Mouse (Mus musculus): ENCODE measurements around the gene Hoxa1. TPM values are rescaled to one million over a fixed set of nuclear protein-coding genes. Genes with fewer than 3 reads are reported as not detected.
A peak's percentile ranks its signal among the peaks of the same experiment; 100 is the strongest.

Hoxa1 gene
- polyA plus RNA-seq, 1 experiment from 2014 or later = 1.4 TPM

DNA sequence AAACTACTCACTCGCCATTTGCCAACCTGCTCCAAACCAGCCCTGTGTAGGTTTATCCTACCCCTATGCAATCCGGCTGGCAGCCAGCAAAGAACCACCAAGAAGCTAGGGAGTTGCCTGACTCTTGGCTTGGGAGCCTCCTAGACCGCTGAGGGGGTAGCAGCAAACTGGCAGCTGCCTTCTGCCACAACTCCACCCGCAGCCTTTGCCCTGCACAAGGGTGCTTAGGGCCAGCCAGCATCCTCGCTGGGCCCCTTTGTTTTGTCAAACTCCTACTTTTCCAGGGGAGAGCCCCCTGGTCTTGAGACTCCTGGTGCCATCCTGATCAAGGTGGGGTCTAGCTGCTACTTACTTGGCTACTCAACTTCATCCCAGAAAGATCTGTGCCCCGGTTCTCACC lies 26.6 kb upstream of the Hoxa1 start:
- Histone ChIP-seq H3K4me3 (0 out of 2 replicates have a peak overlapping the region, but pooled peaks have one; percentile 20), H3K27me3 (ENCODE audit: insufficient read depth, poor library complexity, severe bottlenecking) (peaks cover 100% of the 10 kb centered on the region), H3K27ac (peak overlapping the region; percentile 23; the same call in 1 of the 2 replicates), H3K36me3 (no peaks in the 10 kb centered on the region), H3K4me1 (replicated peaks) (no peaks in the 10 kb centered on the region; the same call in 1 of the 2 replicates), H3K9me3 (no peaks in the 10 kb centered on the region)
- no peak for DNase-seq (ENCODE audit: low spot score)
- WGBS = 4% methylated on average over 6 of the region's 6 CpGs

DNA sequence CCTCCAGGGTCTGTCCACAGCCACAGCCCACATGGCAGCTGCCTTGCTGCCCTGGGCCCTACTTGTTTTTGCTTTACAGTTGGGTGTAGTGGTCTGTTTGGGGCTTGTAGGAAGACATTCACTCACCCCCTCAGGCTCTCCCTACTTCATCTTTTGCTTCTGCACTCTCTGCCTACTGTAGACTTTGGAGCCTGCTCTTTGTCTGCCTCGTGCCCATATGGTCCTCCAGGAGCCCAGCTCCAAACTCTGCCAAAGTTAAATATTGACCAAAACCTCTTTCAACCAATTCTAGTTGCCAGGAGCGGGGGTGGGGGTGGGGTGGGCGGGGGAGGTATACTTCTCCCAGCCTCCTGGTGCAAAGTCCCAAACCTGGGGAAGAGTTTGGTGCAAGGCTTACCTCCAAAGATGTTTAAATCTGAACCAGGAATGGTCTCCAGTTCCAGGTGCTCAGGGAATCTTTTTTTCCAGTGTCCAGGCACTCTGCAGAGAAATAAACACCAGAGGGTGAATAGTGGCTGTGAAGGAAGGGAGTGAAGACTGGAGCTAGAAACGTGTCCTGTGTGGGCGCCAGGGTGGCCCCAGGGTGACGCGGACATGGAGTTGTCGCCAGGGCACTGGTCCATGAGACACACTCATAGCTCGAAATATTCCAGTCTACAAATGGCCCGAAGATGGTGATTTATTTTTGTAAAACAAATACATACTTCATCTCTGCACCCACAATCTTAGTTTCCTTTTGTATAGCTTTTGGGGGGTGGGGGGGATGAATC lies 25.4 kb upstream of the Hoxa1 start:
- no peak for DNase-seq (ENCODE audit: low spot score)
- Histone ChIP-seq H3K36me3 (no peaks in the 10 kb centered on the region), H3K9me3 (no peaks in the 10 kb centered on the region), H3K27ac (no peak overlapping the region), H3K4me3 (no peak overlapping the region), H3K4me1 (replicated peaks) (no peaks in the 10 kb centered on the region; the same call in 1 of the 2 replicates), H3K27me3 (ENCODE audit: insufficient read depth, poor library complexity, severe bottlenecking) (peaks cover 100% of the 10 kb centered on the region)
- 9% methylated on average over 10 of the region's 10 CpGs for WGBS

DNA sequence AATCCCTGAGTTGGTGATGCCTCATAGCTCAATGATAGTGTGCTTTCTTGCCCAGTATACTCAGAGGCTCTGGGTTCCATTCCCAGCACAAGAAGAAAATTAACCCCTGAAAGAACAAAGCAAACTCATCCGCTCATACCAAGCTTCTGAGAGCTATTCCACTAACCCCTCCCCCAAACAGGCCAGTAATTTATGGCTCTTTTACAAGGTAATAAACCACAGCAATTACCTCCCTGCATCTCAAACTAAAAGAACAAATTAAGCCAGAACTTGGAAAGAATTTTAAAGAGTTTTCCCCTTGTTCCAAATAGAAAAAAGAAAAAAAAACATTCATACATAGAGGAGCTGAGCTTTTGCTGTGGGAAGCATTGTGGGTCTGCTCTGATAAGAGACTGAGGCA lies 24.7 kb upstream of the Hoxa1 start:
- 14% methylated on average over 1 of the region's 1 CpGs for WGBS
- H3K27me3 ChIP-seq (ENCODE audit: insufficient read depth, poor library complexity, severe bottlenecking) = peaks cover 100% of the 10 kb centered on the region
- no peak overlapping the region for H3K27ac ChIP-seq
- no peaks in the 10 kb centered on the region for H3K36me3 ChIP-seq
- no peaks in the 10 kb centered on the region; the same call in 1 of the 2 replicates for H3K4me1 ChIP-seq (replicated peaks)
- DNase-seq (ENCODE audit: low spot score) = no peak
- H3K9me3 ChIP-seq = no peaks in the 10 kb centered on the region
- no peak overlapping the region for H3K4me3 ChIP-seq

DNA sequence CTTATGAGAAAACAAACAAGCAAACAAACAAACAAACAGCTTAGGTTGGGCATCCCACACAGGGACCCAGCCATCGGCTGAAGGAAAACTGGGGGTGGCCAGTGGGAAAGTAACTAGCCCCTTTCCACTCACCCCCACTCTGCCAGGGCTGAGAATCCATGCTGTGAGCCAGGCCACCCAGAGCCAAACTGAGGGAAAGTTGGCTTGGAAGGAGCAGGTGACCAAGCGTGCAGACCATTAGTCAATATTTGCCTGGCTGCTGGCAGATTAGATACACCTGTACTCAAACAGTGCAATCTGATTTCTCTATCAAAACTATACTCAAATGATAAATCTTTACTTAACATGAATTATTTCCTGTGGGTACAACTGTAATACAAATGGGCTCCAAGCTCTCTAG lies 23.9 kb upstream of the Hoxa1 start:
- DNase-seq (ENCODE audit: low spot score) = no peak
- H3K27ac ChIP-seq = no peak overlapping the region
- no peaks in the 10 kb centered on the region; the same call in 1 of the 2 replicates for H3K4me1 ChIP-seq (replicated peaks)
- H3K9me3 ChIP-seq = no peaks in the 10 kb centered on the region
- peaks cover 100% of the 10 kb centered on the region for H3K27me3 ChIP-seq (ENCODE audit: insufficient read depth, poor library complexity, severe bottlenecking)
- 19% methylated on average over 2 of the region's 2 CpGs for WGBS
- no peaks in the 10 kb centered on the region for H3K36me3 ChIP-seq
- H3K4me3 ChIP-seq = no peak overlapping the region

DNA sequence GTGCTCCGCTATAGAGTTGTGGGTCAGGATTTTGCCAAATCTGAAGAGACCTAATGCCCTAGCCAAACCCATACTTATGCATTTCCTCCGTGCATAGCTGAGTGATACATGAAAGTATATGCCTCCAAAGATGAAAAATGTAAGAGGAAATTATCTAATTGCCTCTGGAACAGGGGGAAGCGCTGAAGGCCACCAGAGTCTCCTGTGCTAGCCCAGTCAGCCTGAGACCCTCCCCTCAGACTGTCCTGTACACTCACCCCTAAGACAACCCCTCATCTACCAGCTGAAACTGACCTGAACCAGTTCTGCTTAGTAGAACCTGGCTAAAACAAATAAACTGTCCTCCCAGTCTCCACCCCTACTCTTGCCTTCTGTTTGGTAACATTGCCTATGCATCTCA lies 22.6 kb upstream of the Hoxa1 start:
- Histone ChIP-seq H3K4me1 (replicated peaks) (peaks cover 4% of the 10 kb centered on the region), H3K4me3 (peak overlapping the region; percentile 81), H3K27me3 (ENCODE audit: insufficient read depth, poor library complexity, severe bottlenecking) (peaks cover 100% of the 10 kb centered on the region), H3K27ac (no peak overlapping the region), H3K9me3 (no peaks in the 10 kb centered on the region), H3K36me3 (no peaks in the 10 kb centered on the region)
- DNase-seq (ENCODE audit: low spot score) = no peak
- WGBS = 4% methylated on average over 3 of the region's 3 CpGs

DNA sequence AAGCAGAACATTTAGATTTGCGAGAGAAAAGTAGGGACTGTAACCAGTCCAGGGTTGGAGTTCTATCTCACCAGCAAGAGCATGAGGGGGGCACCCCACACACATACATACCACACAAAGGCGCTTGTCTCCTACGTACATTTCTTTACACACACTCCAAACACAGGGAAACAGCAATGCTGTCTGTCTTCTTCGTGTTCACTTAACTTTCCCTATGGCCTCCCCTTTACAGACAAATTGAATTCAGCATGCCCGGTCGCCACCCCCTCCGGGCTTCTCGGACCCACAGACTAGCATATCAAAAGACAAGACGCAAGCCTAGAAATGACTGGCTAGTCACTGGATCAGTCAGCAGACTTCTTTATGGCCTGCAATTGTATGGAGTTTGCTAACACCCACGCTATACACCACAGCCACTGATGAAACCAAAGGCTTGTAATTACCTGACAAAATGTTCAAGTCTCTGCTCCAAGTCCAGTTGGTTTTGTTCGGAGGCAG lies 22.1 kb upstream of the Hoxa1 start:
- 1% methylated on average over 11 of the region's 11 CpGs for WGBS
- H3K4me3 ChIP-seq = peak overlapping the region; percentile 81

DNA sequence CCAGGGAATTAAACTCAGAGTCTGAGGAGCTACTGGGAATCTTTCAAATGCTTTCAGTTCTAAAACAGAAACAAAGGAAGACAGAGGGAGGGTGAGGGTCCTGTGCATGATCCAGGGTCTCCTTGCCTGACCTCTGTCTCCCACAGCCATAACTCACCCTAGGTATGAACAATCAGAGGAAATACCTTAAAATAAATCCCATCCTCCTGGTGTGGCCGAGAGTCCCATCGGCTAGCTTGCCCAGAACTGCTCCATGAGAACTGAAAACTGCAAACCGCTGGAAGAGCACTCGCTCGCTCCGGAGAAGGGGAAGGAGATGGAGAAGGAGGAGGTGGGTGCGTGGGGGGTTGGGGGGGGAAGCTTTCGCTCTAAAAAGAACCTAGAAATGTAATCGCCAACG lies 21.6 kb upstream of the Hoxa1 start:
- peak overlapping the region; percentile 82 for H3K27ac ChIP-seq
- DNase-seq (ENCODE audit: low spot score) = no peak
- H3K36me3 ChIP-seq = no peaks in the 10 kb centered on the region
- no peaks in the 10 kb centered on the region for H3K9me3 ChIP-seq
- H3K4me1 ChIP-seq (replicated peaks) = peaks cover 10% of the 10 kb centered on the region
- H3K4me3 ChIP-seq = peak overlapping the region; percentile 81
- peaks cover 100% of the 10 kb centered on the region for H3K27me3 ChIP-seq (ENCODE audit: insufficient read depth, poor library complexity, severe bottlenecking)
- 2% methylated on average over 10 of the region's 10 CpGs for WGBS

More for the DNA sequence above, 22.1 kb upstream of the Hoxa1 start:
- no peaks in the 10 kb centered on the region for H3K36me3 ChIP-seq
- peaks cover 8% of the 10 kb centered on the region for H3K4me1 ChIP-seq (replicated peaks)
- H3K27me3 ChIP-seq (ENCODE audit: insufficient read depth, poor library complexity, severe bottlenecking) = peaks cover 100% of the 10 kb centered on the region
- no peak for DNase-seq (ENCODE audit: low spot score)
- no peaks in the 10 kb centered on the region for H3K9me3 ChIP-seq
- peak overlapping the region; percentile 82 for H3K27ac ChIP-seq

DNA sequence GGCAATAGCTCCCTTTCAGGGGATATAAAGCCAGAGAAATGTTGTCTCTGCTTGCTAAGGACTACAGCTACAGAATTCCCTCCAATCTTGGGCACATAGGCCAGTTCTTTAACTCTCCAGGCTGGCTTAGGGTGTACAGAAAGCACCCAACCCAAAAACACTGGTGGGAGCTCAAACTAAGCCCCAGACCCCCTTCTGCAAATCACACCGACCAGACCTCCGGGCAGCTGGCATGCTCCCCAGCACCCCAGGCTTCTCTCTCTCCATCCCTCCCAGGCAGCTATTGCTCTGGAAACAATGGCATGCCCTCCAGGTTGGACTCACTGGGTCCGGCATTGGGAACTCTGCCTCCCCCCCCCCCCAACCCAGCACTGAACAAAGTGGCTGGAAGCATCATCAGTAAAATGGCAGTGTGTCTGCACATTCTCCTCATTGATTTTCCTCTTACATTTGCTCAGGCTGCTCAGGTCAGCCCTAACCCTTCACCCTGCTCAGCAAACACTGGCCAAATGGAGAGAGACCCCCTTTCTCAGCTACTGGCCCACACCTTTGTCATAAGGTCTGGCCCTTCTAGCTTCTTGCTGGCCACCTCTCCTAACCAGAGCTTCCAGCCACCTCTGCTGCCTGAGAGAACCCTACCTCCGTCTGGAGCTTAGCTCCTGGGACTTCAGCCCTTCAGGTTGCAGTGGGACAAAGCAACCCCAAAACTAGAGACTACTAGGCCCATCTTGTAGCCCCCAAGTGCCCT lies 21.0 kb upstream of the Hoxa1 start:
- Histone ChIP-seq H3K4me3 (peak overlapping the region; percentile 81), H3K9me3 (no peaks in the 10 kb centered on the region), H3K36me3 (no peaks in the 10 kb centered on the region), H3K27me3 (ENCODE audit: insufficient read depth, poor library complexity, severe bottlenecking) (peaks cover 100% of the 10 kb centered on the region), H3K4me1 (replicated peaks) (peaks cover 10% of the 10 kb centered on the region), H3K27ac (peak overlapping the region; percentile 82)
- 1% methylated on average over 4 of the region's 4 CpGs for WGBS
- DNase-seq (ENCODE audit: low spot score) = peak; percentile 42

DNA sequence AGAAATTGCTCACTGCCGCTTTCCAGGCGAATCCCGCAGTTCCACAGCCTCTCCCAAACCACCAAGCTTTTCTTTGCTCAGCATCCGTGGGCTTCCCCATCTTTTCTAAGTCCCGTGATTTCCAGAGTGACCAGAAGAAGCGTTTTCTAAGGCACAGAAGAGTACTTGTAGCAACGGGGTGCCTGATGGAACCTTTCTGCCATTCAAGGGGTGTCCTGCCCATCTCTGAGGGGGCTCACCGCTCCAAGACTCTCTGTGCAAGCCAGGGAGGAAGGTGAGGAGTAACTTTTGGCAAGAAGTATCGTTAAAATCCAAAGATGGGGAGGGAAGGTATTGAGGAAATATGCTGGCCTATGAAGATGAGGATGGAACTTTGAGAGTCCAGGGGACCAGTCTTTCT lies 19.7 kb upstream of the Hoxa1 start:
- H3K27ac ChIP-seq = peak overlapping the region; percentile 82
- peak overlapping the region; percentile 81 for H3K4me3 ChIP-seq
- WGBS = under 1% methylated on average over 9 of the region's 9 CpGs
- no peak for DNase-seq (ENCODE audit: low spot score)
- H3K27me3 ChIP-seq (ENCODE audit: insufficient read depth, poor library complexity, severe bottlenecking) = peaks cover 100% of the 10 kb centered on the region
- no peaks in the 10 kb centered on the region for H3K9me3 ChIP-seq
- H3K36me3 ChIP-seq = no peaks in the 10 kb centered on the region
- H3K4me1 ChIP-seq (replicated peaks) = peaks cover 14% of the 10 kb centered on the region

DNA sequence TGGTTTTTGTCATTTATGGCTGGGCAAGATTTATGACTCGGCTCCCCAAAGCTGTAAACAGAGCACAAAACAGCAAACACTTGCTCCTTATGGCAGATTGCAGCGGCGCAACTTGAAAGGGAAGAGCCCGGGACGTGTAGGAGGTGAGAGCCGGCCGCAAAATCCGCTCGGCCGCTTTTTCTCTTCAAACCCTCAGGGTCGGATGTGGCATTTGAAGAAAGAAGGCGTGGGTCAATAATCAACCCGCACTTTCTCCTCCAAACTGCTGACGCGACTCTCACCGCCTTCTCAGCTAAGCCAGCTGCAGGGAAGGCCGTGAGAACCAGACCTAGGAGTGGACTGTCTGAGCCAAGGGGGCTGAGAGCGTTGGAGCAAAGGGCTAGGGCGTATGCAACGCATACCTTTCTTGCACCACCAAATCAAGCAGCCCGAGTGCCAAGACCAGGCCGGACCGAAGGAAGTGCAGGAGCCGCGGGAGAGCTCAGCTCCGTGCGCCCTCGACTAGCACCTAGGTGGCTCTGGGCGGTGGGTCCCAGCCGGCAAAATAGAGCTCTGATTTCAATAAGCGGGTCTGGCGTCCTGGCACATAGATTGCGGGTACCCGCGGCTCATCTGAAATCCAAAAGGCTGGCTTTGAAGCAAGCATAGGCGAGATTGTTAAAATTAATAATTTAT lies 19.1 kb upstream of the Hoxa1 start, which contains the start of gene 5730596B20Rik:
Gene 5730596B20Rik (plus strand): TSS at position 438 of the 675 bp plus-strand sequence.
- DNase-seq (ENCODE audit: low spot score) = peak; percentile 73
- Histone ChIP-seq H3K27ac (peak within 1 kb of the TSS; percentile 82), H3K4me1 (replicated peaks) (peaks cover 20% of the 10 kb centered on the region), H3K27me3 (ENCODE audit: insufficient read depth, poor library complexity, severe bottlenecking) (peaks cover 100% of the 10 kb centered on the region), H3K4me3 (peak within 1 kb of the TSS; percentile 81), H3K9me3 (no peaks in the 10 kb centered on the region), H3K36me3 (no peaks in the 10 kb centered on the region)
- WGBS = under 1% methylated on average over 36 of the region's 36 CpGs

DNA sequence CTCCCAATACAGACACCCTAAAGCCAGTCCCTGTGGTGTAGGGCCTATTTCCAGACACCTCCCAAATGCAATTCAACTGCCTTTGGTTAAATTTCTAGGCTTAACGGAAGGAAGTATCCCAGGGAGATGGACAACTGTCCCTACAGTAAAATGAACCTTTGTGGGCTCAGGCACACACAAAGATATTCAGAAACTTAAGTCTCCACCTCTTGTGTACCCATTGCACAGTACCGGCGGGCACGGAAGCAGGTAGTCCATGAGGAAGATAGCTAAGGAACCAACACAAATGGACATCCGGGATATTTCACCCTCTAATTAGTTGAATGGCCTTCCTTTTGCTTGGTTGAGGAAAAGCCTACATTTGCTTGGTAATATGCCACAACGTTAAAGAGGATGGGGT lies 18.3 kb upstream of the Hoxa1 start:
- Histone ChIP-seq H3K9me3 (no peaks in the 10 kb centered on the region), H3K27me3 (ENCODE audit: insufficient read depth, poor library complexity, severe bottlenecking) (peaks cover 100% of the 10 kb centered on the region), H3K4me1 (replicated peaks) (peaks cover 28% of the 10 kb centered on the region), H3K4me3 (peak overlapping the region; percentile 81), H3K36me3 (no peaks in the 10 kb centered on the region), H3K27ac (peak overlapping the region; percentile 82)
- no peak for DNase-seq (ENCODE audit: low spot score)
- WGBS = 2% methylated on average over 6 of the region's 6 CpGs

DNA sequence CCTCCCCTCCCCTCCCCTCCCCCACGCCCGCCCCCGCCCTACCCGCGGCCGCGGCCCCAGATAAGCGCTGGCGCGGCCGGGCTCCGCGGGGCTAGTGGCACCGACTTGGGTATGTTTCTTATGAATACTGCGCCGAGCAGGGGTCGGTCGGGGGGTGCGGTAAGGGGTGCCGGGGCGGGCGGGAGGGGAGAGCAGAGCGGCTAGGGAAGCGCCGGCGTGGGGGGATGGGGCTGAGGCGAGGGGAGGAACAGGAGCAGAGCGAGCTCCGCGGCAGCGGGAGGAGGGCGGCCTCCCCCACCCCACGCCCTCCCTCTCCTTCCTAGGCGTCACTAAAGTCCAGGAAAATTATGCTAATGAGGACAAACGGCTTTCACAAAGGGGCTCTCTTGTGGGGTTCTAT lies 17.7 kb upstream of the Hoxa1 start:
- Histone ChIP-seq H3K9me3 (no peaks in the 10 kb centered on the region), H3K4me1 (replicated peaks) (peaks cover 33% of the 10 kb centered on the region), H3K36me3 (no peaks in the 10 kb centered on the region), H3K27ac (peak overlapping the region; percentile 82), H3K4me3 (peak overlapping the region; percentile 81), H3K27me3 (ENCODE audit: insufficient read depth, poor library complexity, severe bottlenecking) (peaks cover 100% of the 10 kb centered on the region)
- DNase-seq (ENCODE audit: low spot score) = peak; percentile 66
- WGBS = under 1% methylated on average over 10 of the region's 35 CpGs
